Mouse (Mus musculus): ENCODE measurements around the gene Tedc1.

- TF ChIP-seq POLR2A (IDR thresholded peaks at IDR 0.05; ENCODE audit: extremely low read depth, insufficient read depth, low read length) (no peak), CTCF (IDR thresholded peaks at IDR 0.05; ENCODE audit: extremely low read depth, insufficient read depth, low read length) (no peak)
These were observed 29.4 kb downstream of the Tedc1 start, which contains the start of gene Tmem121 for GRCm38 (mm10) chr12:113185442-113186291.

Measured in cortical plate, adult 2 months (tissue).